Mouse (Mus musculus) left cerebral cortex, postnatal 4 days (tissue): ENCODE measurements around the gene Gm12184. TPM values are rescaled to one million over a fixed set of nuclear protein-coding genes. Genes with fewer than 3 reads are reported as not detected.
"Not testable (repeated sequence)": the region's sequence is repeated elsewhere in the genome, so short reads cannot be mapped to it uniquely, and the experiment has no call there.

Experiments used
- DNase-seq: peaks from one replicate; pipeline ENCODE4 v3.0.0-alpha.2; 2022
- intact Hi-C: fragments of 180-260 bp; cut with DNase I; formaldehyde crosslinking; loops from one replicate; pipeline ENCODE4 v1.15.1; 2025
- total RNA-seq, 2 experiments: library from RNA; stranded (reverse); gene quantifications; 2 replicates each; pipeline ENCODE4 v1.2.3; 2021

Gene Gm12184
- total RNA-seq, 2 experiments from 2014 or later: 0.89 to 2.4 TPM

DNA sequence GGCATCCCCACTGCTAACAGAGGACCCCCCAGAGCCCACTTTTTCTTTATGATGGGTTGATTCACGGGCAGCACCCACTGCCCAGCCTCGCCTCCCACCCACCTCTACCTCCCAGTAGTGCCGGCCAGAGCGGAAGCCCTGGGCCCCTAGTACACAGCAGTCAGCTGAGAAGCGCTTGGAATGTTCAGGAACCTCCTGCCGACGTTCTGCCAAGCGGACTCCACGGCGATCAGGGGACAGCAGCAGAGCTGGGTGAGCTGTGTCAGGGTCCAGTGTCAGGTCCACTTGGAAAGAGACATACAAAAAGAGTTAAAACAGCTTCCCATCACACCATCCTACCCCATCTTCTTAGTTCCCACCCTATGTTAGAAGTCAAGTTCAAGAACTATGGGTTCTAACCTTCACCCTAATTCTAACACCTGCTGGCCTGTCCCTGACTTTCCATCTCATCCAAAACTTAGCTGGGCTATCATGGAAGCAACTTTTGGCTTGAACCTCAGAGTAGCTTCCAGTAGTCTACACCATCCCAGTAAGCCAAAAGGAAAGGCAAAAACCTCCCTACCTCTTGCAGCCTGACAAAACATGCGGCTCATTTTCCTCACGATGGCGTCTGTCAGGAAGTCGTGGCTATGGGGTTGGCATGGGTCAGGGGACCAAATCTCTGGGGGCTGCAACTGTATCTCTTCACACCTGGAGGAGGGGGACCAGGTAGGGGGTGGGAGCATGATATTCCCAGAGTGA is 18.7 kb downstream of the Gm12184 start:
- DNase-seq: no peak
- intact Hi-C loops: no loop called here

- intact Hi-C loops: no loop called here
- DNase-seq: peak; percentile 13
Observed at GRCm38 (mm10) chr11:48806856-48807562, 19.4 kb downstream of the Gm12184 start.

GRCm38 (mm10) chr11:48804922-48805321 is 21.5 kb downstream of the Gm12184 start:
- DNase-seq: no peak
- intact Hi-C loops: no loop called here

DNA sequence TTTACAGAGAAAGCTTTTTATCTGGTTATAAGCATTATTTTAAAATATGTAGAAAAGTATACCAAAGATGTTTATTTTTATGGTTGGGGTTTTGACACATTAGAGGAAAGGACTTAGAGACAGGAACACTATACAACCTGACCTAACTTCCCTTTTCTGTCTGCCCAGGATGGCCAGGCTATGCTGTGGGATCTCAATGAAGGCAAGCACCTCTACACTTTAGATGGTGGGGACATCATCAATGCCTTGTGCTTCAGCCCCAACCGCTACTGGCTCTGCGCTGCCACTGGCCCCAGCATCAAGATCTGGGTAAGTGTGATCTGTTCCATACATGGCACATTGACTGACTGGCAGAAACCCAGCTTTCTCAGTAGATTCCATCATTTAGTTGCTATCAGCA is 22.5 kb downstream of the Gm12184 start:
- DNase-seq: no peak
- intact Hi-C loops: no loop called here

DNA sequence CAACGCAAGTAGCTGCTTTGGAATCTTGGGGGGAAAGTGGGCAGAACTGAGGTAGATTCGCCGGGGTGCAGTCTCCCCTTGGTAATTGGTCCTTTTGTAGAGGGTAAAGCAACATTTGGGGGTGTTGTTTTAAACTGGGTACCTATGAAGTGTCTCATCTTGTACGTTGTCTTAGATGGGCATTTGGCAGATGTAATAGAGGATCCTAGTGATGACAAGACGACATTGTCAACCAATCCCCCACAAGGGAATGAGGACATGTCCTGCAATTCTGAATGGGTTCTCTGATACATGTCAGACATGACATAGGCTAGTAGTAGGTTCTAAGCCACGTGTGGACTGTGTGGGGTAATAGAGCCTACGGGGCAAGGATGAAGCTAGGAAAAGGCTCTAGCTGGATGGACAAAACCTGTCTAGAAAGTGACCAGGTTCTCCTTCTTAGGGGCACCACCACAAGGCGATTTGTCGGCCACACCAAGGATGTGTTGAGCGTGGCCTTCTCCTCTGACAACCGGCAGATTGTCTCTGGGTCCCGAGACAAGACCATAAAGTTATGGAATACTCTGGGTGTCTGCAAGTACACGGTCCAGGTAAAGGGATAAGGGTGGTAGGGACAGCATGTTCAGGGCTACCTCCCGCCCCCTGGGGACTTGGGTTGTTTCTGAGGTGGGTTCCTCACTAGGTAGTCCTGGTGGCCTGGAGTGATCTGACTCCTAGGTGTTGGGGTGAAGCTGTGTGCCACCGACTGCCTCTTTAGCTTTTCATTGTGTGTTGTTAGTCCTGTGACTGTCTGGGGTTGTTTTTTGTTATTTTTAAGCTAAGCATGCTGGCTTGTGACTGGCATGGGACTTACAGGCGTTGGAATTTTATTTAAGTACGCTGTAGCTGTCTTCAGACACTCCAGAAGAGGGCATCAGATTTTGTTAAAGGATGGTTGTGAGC is 24.4 kb downstream of the Gm12184 start:
- intact Hi-C loops: no loop called here
- no peak for DNase-seq

- intact Hi-C loops: no loop called here
- DNase-seq: peak; percentile 86
Observed at GRCm38 (mm10) chr11:48799921-48800701, 26.3 kb downstream of the Gm12184 start, which contains the start of gene Rack1. Gene Rack1, plus strand, starts transcription at chr11:48800332.

DNA sequence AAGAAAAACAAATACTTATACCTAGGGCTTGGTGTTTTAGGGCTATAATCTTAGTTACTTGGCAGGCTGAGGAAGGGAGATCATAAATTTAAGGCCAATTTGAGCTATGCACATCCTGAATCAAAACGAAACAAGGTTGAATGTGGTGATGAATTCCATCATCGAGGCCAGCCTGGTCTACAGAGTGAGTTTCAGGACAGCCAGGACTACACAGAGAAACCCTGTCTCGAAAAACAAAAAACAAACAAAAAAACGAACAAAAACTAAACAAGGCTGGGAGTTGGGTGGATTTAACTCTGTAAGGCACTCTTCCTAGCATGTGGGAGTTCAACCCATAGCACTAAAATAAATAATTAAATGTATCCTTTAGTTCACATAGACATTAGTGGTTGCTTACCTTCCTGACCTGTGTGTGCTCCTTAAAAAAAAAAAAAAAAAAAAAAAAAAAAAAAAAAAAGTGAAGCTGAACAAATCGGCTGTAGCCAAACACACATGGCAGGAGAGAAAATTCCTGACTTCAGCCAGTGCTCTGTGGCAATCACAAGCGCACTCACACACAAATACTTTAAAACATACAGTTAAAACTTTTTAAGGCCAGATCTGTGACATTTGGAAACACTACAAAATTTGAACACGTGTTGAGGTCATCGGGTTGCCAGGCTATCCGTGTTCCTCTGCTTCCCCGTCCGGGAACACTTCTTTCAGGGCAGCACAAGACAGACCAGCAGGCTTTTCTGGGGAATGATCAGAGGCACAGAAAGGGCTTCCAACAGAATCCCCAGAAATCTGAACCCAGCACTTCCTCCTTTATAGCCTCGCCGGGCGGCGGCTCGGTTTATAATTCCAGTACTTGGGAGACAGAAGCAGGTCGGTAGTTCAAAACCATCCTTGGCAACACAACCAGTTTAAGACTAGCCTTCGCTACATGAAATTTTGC is 27.2 kb downstream of the Gm12184 start:
- peak; percentile 13 for DNase-seq
- intact Hi-C loops: no loop called here

DNA sequence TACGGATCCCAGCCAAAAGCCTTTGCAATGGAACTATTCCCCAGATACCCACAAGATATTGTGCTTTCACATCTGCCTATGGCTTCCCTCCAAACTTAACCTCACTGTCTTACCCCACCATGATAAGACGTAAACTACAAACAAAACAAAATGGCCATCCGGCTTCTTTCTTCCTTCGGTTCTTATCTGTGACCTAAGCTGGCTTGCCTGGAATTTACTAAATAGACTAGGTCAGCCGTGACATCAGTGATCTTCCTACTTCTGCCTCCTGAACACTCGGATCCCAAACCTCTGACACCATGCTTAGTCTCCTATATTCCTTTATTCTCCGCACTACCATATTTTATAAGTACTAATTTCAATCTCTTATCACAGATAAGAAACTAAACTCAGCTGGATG is 28.1 kb downstream of the Gm12184 start:
- DNase-seq: no peak
- intact Hi-C loops: no loop called here

GRCm38 (mm10) chr11:48797287-48797686 is 29.2 kb downstream of the Gm12184 start:
- intact Hi-C loops: no loop called here
- DNase-seq: no peak

GRCm38 (mm10) chr11:48796290-48796689 is 30.2 kb downstream of the Gm12184 start:
- intact Hi-C loops: no loop called here
- no peak for DNase-seq

- intact Hi-C loops: no loop called here
- DNase-seq: no peak
Observed at GRCm38 (mm10) chr11:48795221-48795620, 31.2 kb downstream of the Gm12184 start.

- no peak for DNase-seq
- intact Hi-C loops: loop anchor here (5.0 kb wide), 1 partner anchor 314 kb away; no protein-coding TSS in a partner anchor
Observed at GRCm38 (mm10) chr11:48793184-48793583, 33.3 kb downstream of the Gm12184 start.

- DNase-seq: not testable (repeated sequence)
- intact Hi-C loops: loop anchor here (2.0 to 5.0 kb wide), 2 partner anchors 67 to 315 kb away; no protein-coding TSS in a partner anchor
Observed at GRCm38 (mm10) chr11:48791894-48792293, 34.6 kb downstream of the Gm12184 start.

DNA sequence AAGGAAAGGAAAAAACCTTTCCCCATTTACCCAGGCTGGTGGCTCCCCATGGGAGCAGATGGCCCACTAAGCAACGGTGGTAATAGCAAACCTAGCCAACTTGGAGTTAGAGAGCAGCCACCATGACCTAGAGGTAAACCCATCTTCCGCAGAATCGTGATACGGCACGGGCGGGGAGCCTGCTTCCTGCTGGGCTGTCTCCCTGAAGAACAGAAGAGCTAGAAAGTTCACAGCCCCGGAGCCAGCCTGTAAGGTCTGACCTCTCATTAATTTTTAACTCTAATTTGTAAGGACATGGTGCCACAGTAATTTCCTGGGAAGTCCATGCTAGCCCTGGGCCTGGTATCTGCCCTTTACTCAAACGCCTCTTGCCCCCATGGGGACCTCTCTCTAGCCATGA is 35.5 kb downstream of the Gm12184 start:
- intact Hi-C loops: loop anchor here (2.0 to 5.0 kb wide), 2 partner anchors 68 to 316 kb away; no protein-coding TSS in a partner anchor
- no peak for DNase-seq

GRCm38 (mm10) chr11:48789973-48790823 is 36.3 kb downstream of the Gm12184 start:
- peak; percentile 86 for DNase-seq
- intact Hi-C loops: loop anchor here (2.0 to 5.0 kb wide), 2 partner anchors 69 to 317 kb away; no protein-coding TSS in a partner anchor

DNA sequence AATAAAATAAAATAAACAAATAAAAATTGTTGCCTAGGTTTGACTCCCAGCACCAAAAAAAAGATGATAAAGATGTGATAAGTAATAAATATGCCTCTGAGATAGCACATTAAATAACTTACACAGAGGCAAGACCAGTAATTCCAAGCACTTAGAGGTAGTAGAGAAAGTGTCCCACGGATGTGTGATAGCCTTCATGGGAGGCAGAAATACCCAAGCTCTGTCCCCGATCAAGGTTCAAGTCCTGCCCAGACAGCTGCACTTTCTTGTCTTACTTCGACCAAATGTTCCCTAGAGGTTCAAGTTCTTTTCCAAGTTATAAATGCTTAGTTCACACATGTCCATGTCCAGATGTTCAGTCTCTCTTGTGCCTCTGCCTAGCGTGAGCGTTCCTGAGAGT is 37.2 kb downstream of the Gm12184 start:
- intact Hi-C loops: no loop called here
- no peak for DNase-seq

- intact Hi-C loops: no loop called here
- peak; percentile 82 for DNase-seq
Observed at GRCm38 (mm10) chr11:48788311-48789089, 38.0 kb downstream of the Gm12184 start.
